Mouse (Mus musculus): ENCODE measurements around the gene Prdx5.
"Not testable (repeated sequence)": the region's sequence is repeated elsewhere in the genome, so short reads cannot be mapped to it uniquely, and the experiment has no call there.

Prdx5 gene

DNA sequence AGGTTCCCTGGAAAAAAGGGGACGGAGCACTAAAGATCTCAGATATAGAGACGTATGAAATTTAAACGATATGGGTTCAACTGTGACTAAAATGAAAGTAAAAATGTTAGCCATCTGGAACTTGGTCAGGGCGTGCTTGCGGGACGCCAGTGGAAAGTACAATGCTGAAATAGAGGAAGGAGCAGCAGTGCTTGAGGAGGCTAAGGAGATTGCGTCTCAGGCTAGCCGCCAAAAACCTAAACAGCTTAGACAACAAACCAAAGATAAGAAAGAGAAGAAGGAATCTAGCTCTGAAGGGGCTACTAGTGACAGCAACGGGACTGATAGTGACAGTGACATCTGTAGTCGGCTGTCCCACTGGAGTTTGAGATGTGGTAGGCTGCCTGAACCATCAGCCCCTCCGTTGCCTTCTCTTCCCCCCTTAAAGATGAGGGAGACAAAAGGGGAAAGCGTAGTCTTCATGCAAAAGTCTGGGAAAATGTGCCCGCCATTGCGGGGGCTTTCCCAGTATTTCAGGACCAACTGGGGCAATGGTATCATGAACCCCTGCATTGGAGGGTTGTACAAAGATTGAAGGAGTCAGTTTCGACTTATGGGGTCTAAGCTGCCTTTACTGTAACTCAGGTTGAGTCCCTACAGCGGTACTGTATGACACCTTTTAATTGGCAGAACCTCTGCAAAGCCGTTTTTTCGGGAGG lies 14.1 kb downstream of the Prdx5 start:
- not testable (repeated sequence) for DNase-seq (ENCODE audit: extremely low read depth, low read depth, low spot score)

DNA sequence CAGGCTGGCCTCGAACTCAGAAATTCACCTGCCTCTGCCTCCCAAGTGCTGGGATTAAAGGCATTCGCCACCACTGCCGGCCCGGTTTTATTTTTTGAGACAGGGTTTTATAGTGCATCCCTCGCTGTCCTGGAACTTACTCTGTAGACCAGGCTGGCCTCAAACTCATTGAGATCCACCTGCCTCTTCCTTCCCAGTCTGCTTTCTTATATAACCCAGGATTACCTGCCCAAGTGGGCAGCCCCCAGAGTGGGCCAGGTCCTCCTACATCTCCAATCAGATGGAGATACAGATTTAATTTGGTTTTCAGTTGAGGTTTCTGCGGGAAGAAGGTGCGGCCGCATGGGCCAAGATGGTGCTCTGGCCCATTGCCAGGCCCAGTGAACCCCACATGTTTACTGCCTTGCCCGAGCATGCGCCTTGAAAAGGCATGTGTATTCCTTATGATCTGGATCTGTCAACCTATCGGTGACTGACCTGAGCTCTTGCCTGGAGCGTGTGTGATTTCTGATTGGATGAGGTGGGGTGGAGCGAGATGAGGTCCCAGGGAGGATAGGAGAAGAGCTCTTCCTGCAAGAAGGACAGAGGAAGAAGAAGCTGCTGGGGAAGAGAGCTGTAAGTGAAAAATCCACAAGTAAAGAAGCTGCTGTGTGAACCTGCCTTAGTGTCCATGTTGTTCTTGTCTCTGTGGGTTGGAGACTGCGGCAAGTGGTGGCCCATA lies 16.0 kb downstream of the Prdx5 start:
- DNase-seq (ENCODE audit: extremely low read depth, low read depth, low spot score) = no peak

DNA sequence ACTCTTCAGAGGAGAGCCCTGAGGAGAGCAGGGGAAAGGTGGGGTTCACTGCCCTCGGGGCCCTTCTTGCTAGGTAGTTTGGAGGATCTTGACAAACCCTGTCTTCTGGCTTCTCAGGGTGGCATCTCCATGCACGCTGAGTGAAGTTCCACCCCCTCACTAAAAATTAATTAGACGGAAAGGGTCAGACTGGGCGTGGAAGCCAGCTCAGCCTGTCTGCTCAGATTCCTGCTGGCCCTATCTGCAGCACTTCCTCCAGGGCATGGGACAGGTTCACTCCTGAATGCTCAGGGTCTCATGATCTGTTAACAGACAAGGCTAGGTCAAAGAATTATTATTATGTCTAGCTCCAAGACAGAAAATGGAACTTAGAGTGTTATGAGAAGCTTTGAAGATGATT lies 17.4 kb downstream of the Prdx5 start:
- DNase-seq (ENCODE audit: extremely low read depth, low read depth, low spot score) = no peak

DNA sequence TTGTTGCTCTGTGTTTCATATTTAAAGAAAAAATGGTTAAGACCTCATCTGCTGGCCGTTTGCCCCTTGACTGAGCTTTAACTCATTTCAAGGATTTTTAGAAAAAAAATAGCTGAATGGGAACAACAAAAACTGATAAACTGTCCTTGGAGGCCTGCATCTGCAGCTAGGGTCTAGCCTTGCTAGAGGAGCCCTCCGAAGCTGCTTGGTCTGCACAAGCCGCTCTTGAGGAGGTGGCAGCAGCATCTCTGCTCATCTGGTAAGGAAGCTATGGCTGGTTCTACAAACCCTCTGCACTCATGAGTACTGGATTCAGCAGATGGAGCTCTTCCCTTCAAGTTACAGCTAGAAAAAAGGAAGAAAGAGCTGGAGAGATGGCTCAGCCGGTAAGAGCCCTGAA lies 31.9 kb downstream of the Prdx5 start:
- no peak for DNase-seq (ENCODE audit: extremely low read depth, low read depth, low spot score)

DNA sequence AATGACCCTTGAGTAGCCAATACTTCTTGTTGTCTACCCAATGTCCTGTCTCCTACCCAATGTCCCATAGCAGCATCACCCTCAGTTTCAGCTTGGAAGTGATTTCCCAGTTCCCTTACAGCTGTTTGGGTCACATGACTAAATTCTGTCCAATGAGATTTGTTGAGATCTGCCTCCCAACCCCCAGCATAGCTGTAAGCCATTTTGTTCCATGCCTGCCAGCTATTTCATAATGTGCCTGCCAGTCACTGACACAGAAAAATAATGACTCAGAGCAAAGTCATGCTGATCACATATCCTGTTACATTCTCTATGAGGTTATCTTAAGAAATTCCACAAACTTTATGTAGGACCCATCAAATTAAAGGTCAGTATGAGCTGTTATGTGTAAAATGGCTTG lies 33.1 kb downstream of the Prdx5 start:
- no peak for DNase-seq (ENCODE audit: extremely low read depth, low read depth, low spot score)

DNA sequence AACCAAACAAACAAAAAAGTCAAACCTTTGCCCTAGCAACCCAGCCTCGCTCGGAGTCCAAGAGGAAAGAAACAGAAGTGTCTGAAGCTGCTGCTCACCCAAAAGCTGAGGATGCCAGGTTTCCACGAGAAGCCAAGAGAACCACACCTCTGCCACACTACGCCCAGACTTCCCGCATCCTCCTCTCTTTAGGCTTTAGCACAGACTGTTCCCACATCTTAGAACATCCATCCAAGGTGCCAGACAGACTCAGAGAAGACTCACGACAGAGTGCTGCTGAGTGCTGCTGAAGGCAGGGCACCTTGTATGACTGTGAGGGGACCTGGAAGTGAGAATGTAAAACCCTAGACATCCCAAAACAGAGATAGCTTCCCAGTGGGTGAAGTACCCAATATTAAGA lies 34.1 kb downstream of the Prdx5 start:
- DNase-seq (ENCODE audit: extremely low read depth, low read depth, low spot score) = no peak

DNA sequence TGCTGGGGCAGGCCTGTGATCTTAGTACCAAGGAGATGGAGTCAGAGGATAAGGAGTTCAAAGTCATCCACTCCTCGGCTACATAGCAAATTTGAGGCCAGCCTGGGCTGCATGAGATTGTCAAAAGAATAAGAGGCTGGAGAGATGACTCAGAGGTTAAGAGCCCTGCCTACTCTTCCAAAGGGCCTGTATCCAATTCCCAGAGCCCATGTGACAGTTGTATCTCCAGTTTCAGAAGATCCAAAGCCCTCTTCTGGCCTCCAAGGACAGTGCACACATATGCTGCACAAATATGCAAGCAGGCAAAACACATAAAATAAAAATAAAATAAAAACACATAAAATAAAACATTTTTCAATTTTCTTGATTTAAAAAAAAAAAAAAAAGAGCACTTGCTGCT lies 35.6 kb downstream of the Prdx5 start:
- no peak for DNase-seq (ENCODE audit: extremely low read depth, low read depth, low spot score)

DNA sequence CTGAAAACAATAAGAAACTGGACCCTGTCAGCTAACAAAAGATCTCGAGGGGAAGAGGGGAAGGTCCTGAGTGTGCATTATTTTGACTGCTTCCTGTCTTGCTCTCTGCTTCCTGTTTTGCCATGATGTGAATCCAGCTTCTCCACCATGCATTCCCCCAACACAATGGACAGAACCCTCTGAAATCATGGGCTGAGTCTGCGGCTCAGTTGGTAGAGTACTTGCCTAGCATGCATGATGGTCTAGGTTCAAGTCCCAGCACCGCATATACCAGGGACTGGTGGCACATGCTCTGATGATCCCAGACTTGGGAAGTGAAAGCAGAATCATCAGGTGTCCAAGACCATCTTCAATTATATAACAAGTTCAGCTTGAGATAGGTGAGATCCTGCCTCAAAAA lies 37.2 kb downstream of the Prdx5 start:
- DNase-seq (ENCODE audit: extremely low read depth, low read depth, low spot score) = no peak

DNA sequence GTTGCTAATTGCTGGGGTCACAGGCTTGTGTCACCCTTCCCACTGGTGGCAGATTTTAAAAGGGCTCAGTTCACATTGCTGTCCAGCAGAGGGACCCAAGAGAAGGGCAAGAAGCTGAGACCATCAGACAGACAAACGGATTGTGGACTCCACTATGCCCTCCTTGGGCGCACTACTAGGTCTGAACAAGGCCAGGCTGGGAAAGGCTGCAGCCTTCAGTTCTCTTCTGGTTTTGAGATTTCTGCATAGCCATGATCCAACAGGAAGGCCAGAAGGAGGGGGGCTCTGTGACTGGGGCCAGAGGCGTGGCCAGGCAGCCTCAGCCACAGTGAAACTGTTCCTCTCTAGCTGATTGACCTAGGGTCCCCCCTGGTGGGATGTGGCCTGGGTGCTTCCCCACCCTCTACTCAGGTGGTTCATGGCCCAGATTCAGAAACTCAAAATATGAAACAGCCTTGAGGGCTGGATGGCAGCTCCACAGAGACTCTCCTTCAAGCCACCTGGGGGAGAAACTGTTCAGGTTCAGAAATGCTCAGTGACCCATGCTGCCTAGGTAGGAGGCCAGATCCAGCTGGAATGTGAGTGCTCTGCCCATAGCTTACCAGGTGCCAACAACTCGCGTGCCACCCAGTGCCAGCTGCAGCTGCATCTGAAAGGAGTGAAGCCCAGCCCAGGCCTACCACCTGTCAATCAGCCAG lies 38.2 kb downstream of the Prdx5 start:
- DNase-seq (ENCODE audit: extremely low read depth, low read depth, low spot score) = no peak

DNA sequence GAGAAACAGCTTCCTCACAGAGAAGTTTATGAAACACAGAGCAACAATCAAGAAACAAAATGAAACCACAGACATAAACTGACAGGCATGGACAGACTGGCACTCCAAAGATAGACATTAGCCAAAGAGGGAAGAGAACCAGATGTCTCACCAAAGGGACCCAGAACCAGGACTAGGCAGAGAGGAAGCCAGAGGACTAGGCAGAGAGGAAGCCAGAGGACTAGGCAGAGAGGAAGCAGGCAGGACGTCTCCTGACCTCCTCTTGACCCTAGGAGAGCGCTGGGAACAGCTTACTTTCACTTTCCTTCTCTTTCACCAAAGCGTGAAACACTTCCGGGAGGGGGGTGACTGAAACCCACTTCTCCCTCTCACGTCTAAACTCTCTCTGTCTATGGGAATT lies 40.6 kb downstream of the Prdx5 start:
- no peak for DNase-seq (ENCODE audit: extremely low read depth, low read depth, low spot score)

DNA sequence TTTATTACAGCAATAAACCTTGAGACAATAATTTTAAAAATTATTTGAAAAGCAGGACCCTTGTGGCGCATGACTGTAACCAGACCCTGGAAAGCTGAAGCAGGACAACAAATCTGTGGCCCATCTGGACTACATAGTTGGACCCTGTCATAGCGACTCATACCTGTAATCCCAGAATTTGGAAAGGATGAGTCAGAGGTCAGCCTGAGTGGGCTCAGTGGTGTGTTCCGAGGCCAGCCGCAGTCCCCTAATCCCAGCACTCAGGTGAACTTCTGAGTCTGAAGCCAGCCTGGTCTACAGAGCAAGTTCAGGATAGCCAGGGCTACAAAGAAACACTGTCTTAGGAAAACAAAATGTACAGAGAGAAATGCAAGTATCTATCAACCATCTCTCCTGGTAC lies 48.5 kb downstream of the Prdx5 start:
- no peak for DNase-seq (ENCODE audit: extremely low read depth, low read depth, low spot score)

DNA sequence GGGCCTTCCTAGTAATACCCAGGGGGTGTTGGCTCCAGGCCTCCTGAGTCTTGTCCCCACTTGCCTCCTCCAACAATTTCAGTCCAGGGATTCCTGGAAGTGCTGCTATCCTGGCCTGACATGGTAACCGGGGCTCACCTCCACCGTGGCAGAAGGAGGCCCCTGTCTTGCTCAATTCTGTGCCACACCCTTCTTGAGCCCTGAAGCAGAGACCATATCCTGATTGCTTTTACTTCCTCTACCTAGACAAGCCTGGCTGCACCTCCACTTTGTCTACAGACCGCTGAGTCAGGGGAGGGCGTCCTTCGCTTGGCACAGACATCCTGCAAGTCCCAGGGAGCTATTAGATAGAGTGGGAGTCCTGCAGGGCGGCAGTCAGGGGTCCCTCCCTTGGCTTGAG lies 49.2 kb downstream of the Prdx5 start:
- no peak for DNase-seq (ENCODE audit: extremely low read depth, low read depth, low spot score)

DNA sequence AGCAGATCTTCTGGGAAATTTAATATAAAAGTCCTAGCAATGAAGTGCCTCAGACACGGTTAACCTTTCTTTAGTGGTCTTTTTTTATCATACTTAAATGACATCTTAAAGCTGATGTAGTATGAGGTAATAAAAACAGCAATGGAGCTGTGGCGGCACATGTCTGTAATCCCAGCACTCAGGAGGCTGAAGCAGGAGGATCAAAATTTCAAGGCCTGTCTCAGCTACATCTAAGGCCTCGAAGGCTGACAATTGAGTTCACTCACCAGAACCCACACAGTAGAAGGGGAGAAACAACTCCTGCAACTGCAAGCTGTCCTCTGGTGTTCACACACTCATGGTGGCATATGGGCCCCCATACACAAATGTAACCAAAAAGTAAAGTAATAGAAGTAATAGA lies 49.9 kb downstream of the Prdx5 start:
- no peak for DNase-seq (ENCODE audit: extremely low read depth, low read depth, low spot score)

DNA sequence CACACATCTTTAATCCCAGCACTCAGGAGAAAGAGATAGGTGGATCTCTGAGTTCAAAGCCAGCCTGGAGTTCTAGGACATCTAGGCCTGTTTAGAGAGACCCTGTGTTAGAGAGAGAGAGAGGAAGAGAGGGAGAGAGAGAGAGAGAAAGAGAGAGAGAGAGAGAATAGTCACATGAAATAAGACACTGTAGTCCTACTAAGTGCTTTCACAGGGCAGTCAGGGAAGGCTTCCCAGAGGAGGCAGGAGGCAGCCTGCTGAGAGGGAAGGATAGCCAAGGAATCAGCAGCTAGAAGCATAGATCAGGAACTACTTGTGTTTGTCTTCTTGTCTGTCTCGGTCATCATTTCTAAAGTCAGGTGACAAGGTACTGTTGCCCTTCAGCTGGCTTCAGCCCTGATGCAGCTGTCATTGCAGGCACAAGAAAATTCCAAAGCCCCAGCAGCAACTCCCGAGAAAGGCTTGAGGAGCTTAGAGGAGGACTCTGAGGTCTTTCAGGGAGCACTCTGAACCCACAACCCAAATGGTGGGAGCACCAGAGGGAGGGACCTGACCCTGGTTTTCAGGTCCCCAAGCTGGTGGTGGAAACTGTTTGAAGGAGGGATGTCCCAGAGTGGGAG lies 50.8 kb downstream of the Prdx5 start:
- no peak for DNase-seq (ENCODE audit: extremely low read depth, low read depth, low spot score)

DNA sequence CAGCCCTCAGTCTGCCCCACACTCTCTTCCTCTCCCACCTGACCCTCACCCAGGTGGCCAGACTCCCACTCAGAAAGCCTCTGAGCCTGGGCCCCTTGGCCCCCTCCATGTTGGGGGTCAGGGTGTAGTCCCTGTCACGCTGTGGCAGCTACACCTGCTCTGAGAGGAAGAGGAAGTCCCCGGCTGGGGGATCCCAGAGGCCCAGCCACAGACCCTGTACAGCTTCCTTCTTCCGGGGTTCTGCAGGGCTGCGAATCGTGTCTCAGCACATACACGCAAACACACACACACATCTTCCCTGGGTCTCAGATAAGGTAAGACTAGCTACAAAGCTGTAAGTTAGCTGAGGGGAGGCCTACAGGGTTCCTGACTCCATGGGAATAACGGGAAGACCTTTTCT lies 51.9 kb downstream of the Prdx5 start, which contains the start of gene Ccdc88b:
Gene Ccdc88b (minus strand): TSS at position 181 of the 400 bp plus-strand sequence.
- DNase-seq (ENCODE audit: extremely low read depth, low read depth, low spot score) = no peak

DNA sequence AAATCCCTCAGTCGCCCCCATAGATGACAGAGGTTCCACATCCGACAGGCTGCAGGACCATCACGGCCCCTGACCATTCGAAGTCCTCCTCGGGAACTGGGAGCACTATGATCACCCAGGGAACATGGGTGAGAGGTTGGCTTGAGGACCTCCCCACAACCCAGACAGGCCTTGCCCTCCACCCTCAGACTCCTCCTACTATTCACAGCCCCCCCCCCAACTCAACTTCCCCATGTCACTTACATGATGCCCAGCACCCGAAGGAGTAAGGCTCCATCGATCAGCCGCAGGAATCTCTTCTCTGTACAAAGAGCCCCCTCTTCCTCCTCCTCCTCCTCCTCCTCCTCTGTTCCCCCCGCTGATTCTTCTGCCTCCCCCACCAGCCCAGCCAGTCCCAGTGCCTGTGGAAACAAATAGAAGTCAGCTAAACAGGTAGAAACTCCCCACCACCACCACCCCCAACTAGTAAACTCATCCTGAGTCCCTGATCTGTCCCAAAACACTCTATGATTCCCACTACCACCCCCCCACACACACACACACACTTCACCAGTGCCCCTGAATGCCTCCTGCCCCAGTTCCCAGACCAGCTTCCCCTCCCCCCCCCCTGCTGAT lies 52.4 kb downstream of the Prdx5 start:
- no peak for DNase-seq (ENCODE audit: extremely low read depth, low read depth, low spot score)

DNA sequence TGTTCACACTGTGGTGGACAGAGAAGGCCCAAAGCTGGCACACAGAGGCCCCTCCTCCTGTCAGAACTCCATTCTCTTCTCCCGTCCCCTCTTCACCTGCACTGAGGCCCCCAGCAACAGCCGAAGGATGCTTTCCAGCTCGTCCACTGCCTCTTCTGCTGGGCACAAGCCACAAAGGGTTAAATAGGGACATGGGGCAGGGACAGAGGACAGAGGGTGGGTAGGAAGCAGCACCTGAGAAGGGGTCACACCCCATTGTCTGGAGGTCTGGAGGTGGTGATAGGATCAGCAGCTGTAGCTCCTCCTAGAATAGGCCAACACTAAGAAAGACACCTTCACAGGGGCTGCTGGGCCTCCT lies 52.9 kb downstream of the Prdx5 start:
- no peak for DNase-seq (ENCODE audit: extremely low read depth, low read depth, low spot score)
